In the genomic region with DNA sequence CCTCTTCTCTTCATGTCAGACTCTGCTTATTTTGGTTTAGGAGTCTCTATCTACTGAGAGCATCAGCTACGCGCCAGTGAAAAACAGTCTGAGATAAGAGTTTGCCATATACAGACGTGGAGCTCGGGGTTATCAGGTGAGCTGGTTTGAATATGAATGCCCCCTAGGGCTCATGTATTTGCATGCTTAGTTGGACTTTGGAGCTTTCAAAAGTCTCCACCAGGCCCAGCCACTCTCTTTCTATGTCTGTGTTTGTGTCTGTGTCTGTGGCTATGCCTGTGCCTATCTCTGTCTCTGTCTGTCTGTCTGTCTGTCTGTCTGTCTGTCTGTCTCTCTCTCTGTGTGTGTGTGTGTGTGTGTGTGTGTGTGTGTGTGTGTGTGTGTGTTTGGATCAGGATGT, we compare ENCODE assay signal across 21 mouse cellular contexts.
DNase-seq lines count a peak whose midpoint lies in the region; ATAC-seq and TF ChIP-seq lines count a peak whose summit lies in the region.
"Had no signal": no experiment of that assay in that cellular context is flagged by ENCODE, and none has a peak within 500 bp of the region (broad histone marks: within the 10 kb centered on the region; RNA-seq: fewer than 3 reads in every experiment).

No protein-coding gene starts in this region.

- no peak overlapping the region for H3K9ac ChIP-seq in CH12.LX (ENCODE audit: insufficient read depth, low read depth)
- H3K9ac ChIP-seq in intestine, postnatal 0 days (ENCODE audit: low read depth, low read length), result no peak overlapping the region
- no peak overlapping the region for H3K9ac ChIP-seq in stomach, postnatal 0 days (ENCODE audit: low read length)
- H3K9ac ChIP-seq: embryonic facial prominence, embryonic 12.5 days; forebrain, embryonic 15.5 days; hindbrain, embryonic 12.5 days had no signal

- DNase-seq in layer of hippocampus, adult 2 months (ENCODE audit: low spot score in 2 of 2), result no peak
- no peak for DNase-seq in layer of hippocampus, adult 9-11 months
- peak; percentile 21 for DNase-seq in CH12.LX (ENCODE audit: extremely low read depth)
- no peak for DNase-seq in stomach, postnatal 0 days (ENCODE audit: low spot score)
- no peak for DNase-seq in urinary bladder, postnatal 36 days (ENCODE audit: low spot score in 2 of 2)
- DNase-seq in B cell, adult 2 months, result no peak
- DNase-seq: adrenal gland, adult 2 months; adrenal gland, postnatal 25 days; cerebellum, adult 18-20 months; cerebellum, postnatal 10 days; gastrocnemius, postnatal 36 days; heart, adult 11 months; heart, postnatal 10 days; heart, postnatal 4 days had no signal

- no peak for TF ChIP-seq RAD21 in CH12.LX (IDR thresholded peaks at IDR 0.05; ENCODE audit: low read depth, low read length)

- 34% methylated on average over 4 of the region's 4 CpGs for WGBS in intestine, postnatal 0 days
- WGBS in stomach, postnatal 0 days, result 71% methylated on average over 4 of the region's 4 CpGs

- H3K79me2 ChIP-seq in CH12.LX (replicated peaks; ENCODE audit: control insufficient read depth, extremely low read depth, insufficient read depth, poor library complexity, severe bottlenecking), result no peaks in the 10 kb centered on the region

- H3K4me2 ChIP-seq in CH12.LX (ENCODE audit: insufficient read depth, low read depth, poor library complexity, severe bottlenecking), result no peak overlapping the region; the same call in 1 of the 2 replicates
- no peak overlapping the region for H3K4me2 ChIP-seq in intestine, postnatal 0 days (replicated peaks; ENCODE audit: low read depth)
- no peak overlapping the region for H3K4me2 ChIP-seq in stomach, postnatal 0 days (replicated peaks; ENCODE audit: low read depth)
- H3K4me2 ChIP-seq: embryonic facial prominence, embryonic 12.5 days; forebrain, embryonic 15.5 days; hindbrain, embryonic 12.5 days had no signal

- dilution Hi-C loops in CH12.LX (cut with MboI; ENCODE audit: extremely low pct_ligation_motif_present, extremely low pct_unique_long_range_greater_than_20kb, low sequenced_read_pairs), result no loop called here

- no peak overlapping the region for H3K4me3 ChIP-seq in layer of hippocampus, adult 2 months
- H3K4me3 ChIP-seq in CH12.LX (replicated peaks in 1 of 3; ENCODE audit: low read depth in 2 of 3, low read length in 2 of 3, poor library complexity in 1 of 3), result no peak overlapping the region
- no peak overlapping the region for H3K4me3 ChIP-seq in intestine, postnatal 0 days (ENCODE audit: low read depth, low read length)
- no peak overlapping the region for H3K4me3 ChIP-seq in stomach, postnatal 0 days (ENCODE audit: low read depth, low read length)
- H3K4me3 ChIP-seq: embryonic facial prominence, embryonic 12.5 days; forebrain, embryonic 15.5 days; heart, embryonic 10.5 days; hindbrain, embryonic 12.5 days had no signal

- TF ChIP-seq POLR2A in CH12.LX (IDR thresholded peaks at IDR 0.05; ENCODE audit: low read depth, low read length), result no peak

- H3K9me3 ChIP-seq in CH12.LX (replicated peaks; ENCODE audit: low read length), result no peaks in the 10 kb centered on the region
- H3K9me3 ChIP-seq in intestine, postnatal 0 days (ENCODE audit: control insufficient read depth), result no peaks in the 10 kb centered on the region
- H3K9me3 ChIP-seq in stomach, postnatal 0 days (ENCODE audit: control insufficient read depth, low read length), result no peaks in the 10 kb centered on the region
- H3K9me3 ChIP-seq: embryonic facial prominence, embryonic 12.5 days; forebrain, embryonic 15.5 days; heart, embryonic 10.5 days; hindbrain, embryonic 12.5 days had no signal

- no peaks in the 10 kb centered on the region for H3K36me3 ChIP-seq in CH12.LX (replicated peaks in 1 of 2; ENCODE audit: control insufficient read depth in 1 of 2, insufficient read depth in 1 of 2, low read length in 1 of 2)
- H3K36me3 ChIP-seq in intestine, postnatal 0 days (ENCODE audit: control insufficient read depth, insufficient read depth), result no peaks in the 10 kb centered on the region
- H3K36me3 ChIP-seq in stomach, postnatal 0 days (ENCODE audit: control insufficient read depth, insufficient read depth, low read length), result no peaks in the 10 kb centered on the region
- H3K36me3 ChIP-seq: embryonic facial prominence, embryonic 12.5 days; forebrain, embryonic 15.5 days; heart, embryonic 10.5 days; hindbrain, embryonic 12.5 days had no signal

- H3K27ac ChIP-seq in layer of hippocampus, adult 2 months, result peak overlapping the region; percentile 90
- H3K27ac ChIP-seq in CH12.LX (ENCODE audit: insufficient read depth, low read depth), result no peak overlapping the region
- no peak overlapping the region for H3K27ac ChIP-seq in intestine, postnatal 0 days (ENCODE audit: low read depth, low read length)
- H3K27ac ChIP-seq in stomach, postnatal 0 days (replicated peaks), result no peak overlapping the region
- H3K27ac ChIP-seq: embryonic facial prominence, embryonic 12.5 days; forebrain, embryonic 15.5 days; heart, embryonic 10.5 days; hindbrain, embryonic 12.5 days had no signal

- TF ChIP-seq CTCF in layer of hippocampus, adult 2 months (conservative IDR thresholded peaks at IDR 0.05), result no peak
- TF ChIP-seq CTCF in CH12.LX (conservative IDR thresholded peaks at IDR 0.05 in 1 of 2, IDR thresholded peaks at IDR 0.05 in 1 of 2; ENCODE audit: low read depth in 2 of 2, low read length in 2 of 2), result no peak
- peak; percentile 13; the same call in 1 of the 2 replicates for TF ChIP-seq CTCF in intestine, postnatal 0 days (IDR thresholded peaks at IDR 0.05; ENCODE audit: low read depth)
- no peak for TF ChIP-seq CTCF in stomach, postnatal 0 days (IDR thresholded peaks at IDR 0.05; ENCODE audit: low read depth)

- H3K4me1 ChIP-seq in CH12.LX (ENCODE audit: control insufficient read depth in 1 of 2, insufficient read depth in 2 of 2), result peaks cover 2 to 30% of the 10 kb centered on the region in 2 experiments; a peak in 2 of 4 replicates
- no peaks in the 10 kb centered on the region for H3K4me1 ChIP-seq in intestine, postnatal 0 days (replicated peaks; ENCODE audit: control insufficient read depth, insufficient read depth, low read length)
- H3K4me1 ChIP-seq in stomach, postnatal 0 days (replicated peaks; ENCODE audit: control insufficient read depth, insufficient read depth), result no peaks in the 10 kb centered on the region
- H3K4me1 ChIP-seq: embryonic facial prominence, embryonic 12.5 days; heart, embryonic 10.5 days had no signal

- in situ Hi-C loops in CH12.LX (cut with MboI; ENCODE audit: low pct_ligation_motif_present, low pct_unique_long_range_greater_than_20kb, low sequenced_read_pairs), result no loop called here

- peak; percentile 51; the same call in 1 of the 2 replicates for ATAC-seq in intestine, postnatal 0 days
- ATAC-seq in stomach, postnatal 0 days (ENCODE audit: low FRiP score, low TSS enrichment), result peak; percentile 68; the same call in 1 of the 2 replicates
- ATAC-seq: forebrain, embryonic 15.5 days; hindbrain, embryonic 16.5 days had no signal

- no peak for TF ChIP-seq EP300 in CH12.LX (IDR thresholded peaks at IDR 0.05; ENCODE audit: low read length)
- no peak for TF ChIP-seq EP300 in stomach, postnatal 0 days (optimal IDR thresholded peaks at IDR 0.05)

- no peaks in the 10 kb centered on the region for H3K27me3 ChIP-seq in CH12.LX (replicated peaks)
- no peaks in the 10 kb centered on the region for H3K27me3 ChIP-seq in intestine, postnatal 0 days (replicated peaks; ENCODE audit: control insufficient read depth, insufficient read depth, low read length)
- no peaks in the 10 kb centered on the region for H3K27me3 ChIP-seq in stomach, postnatal 0 days (ENCODE audit: control insufficient read depth, insufficient read depth, low read length)
- H3K27me3 ChIP-seq: embryonic facial prominence, embryonic 12.5 days; forebrain, embryonic 15.5 days; hindbrain, embryonic 12.5 days; Patski had no signal

TF ChIP-seq in CH12.LX, 34 proteins besides CTCF, POLR2A, EP300 and RAD21:
- TF ChIP-seq BHLHE40 (IDR thresholded peaks at IDR 0.05; ENCODE audit: low read depth, low read length), result 0 out of 2 replicates have a peak, but pooled peaks have one; percentile 5
- TF ChIP-seq USF1 (IDR thresholded peaks at IDR 0.05; ENCODE audit: low read depth, low read length), result no peak
